Mouse (Mus musculus): ENCODE results near the gene Slc22a29.
"Not testable (repeated sequence)": the region's sequence is repeated elsewhere in the genome, so short reads cannot be mapped to it uniquely, and the experiment has no call there.

Slc22a29 gene

DNA sequence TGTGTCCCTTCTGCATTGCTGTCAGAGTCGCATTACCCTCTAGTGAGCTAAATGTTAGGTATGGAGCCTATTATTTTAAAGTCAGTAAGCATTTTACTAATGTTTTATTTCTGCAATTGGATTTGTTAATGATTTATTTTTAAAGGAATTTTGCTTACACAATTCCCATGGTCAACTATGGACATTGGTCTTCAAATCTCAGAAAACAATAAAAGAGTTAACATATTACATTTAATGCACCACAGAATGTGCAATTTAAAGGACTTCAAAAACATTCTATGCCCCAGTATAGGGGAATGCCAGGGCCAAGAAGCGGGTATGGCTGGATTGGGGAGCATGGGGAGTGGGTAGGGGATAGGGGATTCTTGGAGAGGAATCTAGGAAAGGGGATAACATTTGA lies at the start of gene Slc22a29:
Gene Slc22a29, minus strand, starts transcription at position 101 of the 400 bp plus-strand sequence.
- DNase-seq (ENCODE audit: low read depth, low spot score), result no peak

DNA sequence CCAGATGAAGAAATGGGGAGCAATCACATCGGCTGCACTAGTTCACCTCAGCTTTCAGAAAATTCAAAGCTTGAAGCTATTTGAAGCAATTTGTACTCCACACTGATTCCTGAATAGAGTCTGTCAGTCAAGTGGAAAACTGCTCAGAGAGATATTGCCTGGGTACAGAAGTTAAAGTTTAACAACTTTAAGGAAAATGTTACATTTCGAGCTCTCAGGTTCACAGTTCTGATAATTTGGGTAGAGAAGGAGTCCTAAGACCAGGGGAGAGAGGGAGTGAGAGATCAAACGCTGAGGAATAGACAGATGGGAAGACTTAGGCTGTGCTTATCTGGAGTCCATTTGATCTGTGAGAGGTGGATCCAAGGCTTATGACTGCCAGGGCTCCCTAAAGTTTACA lies 46.6 kb upstream of the Slc22a29 start:
- DNase-seq (ENCODE audit: low read depth, low spot score), result no peak

DNA sequence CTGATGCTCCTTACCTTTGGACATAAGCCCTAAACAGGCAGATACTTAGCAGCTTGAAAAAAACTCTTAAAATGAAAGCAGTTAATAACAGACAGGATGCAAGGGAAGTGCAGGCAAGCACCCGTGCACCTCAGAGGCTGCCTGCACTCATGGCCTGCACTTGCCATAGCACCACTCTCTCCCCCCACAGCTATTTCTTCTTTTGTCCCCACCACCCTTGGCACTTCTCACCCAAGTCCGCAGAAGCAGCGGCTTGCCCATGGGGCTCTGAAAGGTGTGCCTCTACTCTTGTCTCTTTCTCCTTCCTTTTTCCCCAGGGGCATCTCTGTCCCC lies 34.0 kb upstream of the Slc22a29 start:
- no peak for DNase-seq (ENCODE audit: low read depth, low spot score)

DNA sequence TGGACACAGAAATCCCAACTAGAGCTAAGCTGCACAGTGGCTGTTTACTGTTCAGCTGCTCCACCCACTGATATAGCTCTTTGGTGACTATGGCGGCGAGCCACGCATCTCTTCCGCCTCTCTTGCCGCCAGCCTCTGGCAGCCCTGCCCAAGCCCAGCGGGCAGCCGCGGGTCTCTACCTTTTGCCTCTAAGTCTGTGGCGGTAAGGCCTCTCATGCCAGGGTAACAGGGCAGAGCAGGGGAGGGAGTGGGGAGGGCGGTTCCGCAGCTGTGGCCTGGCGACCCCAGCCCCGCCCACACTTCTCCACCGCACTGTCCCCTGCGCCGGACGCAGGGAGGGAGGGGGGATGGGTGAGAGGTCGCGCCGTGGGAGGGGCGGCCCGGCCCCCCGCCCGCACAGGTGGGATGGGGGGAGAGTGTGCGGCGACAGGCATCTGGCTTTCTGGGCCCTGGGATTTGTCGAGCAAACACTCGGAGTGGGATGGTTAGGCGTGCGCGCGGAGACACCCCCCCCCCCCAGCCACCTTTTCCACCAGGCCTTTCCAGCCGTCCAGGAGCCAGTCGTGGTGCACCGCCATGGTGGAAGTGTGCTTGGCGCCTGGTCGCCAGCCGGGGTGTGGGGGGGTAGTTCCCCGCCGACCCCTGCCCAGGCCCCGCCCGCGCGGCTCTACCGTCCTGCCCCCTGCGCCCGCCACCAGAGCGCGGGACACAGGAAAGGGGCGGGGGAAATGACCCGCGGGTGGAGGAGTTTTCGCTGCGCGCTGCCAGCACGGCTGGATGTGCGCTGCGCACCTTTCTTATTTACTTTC lies 33.4 kb upstream of the Slc22a29 start:
- peak; percentile 53 for DNase-seq (ENCODE audit: low read depth, low spot score)

DNA sequence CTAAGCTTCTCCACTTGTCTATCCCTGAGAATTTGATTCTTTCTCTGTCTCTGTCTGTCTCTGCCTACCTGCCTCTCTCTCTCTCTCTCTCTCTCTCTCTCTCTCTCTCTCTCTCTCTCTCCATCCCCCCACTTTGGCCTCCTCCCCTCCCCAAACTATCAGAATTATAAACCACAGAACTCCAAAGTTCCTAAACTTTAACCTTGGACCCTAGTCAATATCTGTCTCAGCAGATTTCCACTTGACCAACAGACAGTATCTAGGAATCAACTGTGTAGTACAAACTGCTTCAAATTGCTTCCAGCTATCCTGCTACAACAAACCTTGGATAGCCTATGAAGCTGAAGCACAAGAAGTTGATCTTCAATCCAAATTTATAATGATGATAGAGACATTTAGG lies 10.2 kb upstream of the Slc22a29 start:
- DNase-seq (ENCODE audit: low read depth, low spot score), result no peak

DNA sequence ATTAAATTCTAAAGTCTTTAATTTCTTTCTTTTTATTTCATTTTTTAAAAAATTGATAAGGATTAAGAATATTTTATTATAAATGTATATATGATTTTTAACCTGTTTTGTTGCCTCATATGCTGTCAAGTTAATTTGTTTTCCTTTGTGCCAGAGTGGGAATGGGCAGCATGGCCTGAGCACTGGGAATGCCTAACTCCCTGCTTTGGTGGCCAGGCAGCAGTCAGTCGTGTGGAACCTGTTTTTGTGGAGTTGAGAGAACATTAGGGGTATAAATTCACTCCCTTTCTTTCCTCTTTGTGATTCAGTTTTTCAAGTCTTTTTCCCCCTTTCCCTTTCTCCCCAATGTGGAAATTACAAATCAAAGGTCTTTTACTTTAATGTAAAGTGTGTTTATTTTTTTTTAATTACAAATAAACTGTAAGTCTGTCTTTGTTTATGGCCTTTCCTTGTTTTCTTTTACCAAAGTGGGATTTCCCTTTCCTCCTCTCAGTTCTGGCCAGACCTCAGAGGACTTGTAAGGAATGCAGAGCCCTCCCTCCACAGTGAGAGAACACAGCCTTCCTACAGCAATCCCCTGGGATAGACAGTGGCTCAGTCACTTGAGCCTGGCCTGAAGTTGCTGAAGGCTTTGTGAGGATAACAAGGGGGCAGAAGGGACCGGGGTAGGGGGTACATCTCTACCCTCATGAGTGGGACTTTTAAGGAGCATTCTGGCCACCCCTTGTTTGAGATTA lies 69.7 kb downstream of the Slc22a29 start:
- DNase-seq (ENCODE audit: low read depth, low spot score), result no peak

DNA sequence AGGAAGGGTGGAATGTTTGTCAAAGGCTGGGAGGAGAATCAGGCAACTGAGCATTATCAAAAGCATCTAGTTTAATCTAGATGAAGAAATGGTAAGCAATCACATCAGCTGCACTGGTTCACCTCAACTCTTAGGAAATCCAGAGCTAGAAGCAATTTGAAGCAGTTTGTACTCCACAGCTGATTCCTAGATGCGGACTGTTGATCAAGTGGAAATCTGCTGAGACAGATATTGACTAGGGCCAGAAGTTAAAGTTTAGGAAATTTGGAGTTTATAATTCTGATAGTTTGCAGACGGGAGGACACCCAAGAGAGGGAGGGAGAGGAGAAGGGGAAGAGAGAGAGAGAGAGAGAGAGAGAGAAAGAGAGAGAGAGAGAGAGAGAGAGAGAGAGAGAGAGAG lies 76.0 kb downstream of the Slc22a29 start:
- DNase-seq (ENCODE audit: low read depth, low spot score), result not testable (repeated sequence)

DNA sequence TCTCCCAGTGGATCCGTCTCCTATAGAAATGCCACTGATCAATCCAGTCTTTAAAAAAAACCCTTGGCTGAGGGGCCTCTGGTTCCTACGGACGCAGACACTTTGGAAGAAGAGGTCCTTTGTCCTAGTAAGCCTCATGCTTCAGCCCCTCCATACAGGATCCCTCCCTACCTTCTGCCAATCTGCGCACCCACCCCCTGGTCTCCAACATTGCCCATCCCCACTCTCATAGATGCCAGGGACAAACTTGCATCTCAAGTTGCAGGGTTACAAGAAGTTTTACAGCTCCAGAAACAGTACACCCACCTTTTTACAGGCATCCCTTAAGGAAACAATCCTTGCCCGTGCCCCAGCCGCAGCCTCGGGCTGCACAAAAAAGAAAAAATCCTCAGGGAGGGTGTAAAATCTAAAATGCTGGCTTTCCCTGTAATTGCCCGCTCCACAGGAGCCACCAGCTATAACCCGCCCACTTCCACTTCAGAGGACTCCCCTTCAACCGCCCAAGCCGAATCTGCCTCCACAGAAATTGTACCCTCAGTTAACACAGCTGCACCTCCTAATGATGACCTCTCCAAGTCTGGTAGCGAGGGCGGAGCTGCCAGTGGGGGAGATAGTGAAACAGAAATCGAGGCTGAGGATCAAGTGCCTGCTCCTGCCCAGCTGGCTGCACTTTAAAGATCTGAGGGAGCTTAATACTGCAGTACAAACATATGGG lies 84.4 kb downstream of the Slc22a29 start:
- not testable (repeated sequence) for DNase-seq (ENCODE audit: low read depth, low spot score)

DNA sequence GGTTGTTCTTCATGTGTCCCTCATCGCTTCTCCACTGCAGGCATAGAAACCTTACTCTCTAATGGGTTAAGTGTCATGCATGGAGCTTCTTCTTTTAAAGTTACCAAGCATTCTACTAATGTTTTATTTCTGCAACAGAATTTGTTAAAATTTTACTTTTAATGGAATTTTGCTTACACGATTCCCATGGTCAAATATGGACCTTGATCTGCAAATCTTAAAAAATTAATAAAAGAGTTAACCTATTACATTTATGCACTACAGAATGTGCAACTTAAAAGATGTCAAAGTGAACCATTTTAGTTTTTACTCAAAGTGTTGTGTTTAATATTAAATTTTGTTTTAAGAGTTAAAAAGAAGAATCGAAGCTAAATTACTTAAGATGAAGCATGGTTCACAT lies 86.8 kb downstream of the Slc22a29 start, which contains the start of gene Slc22a28:
Gene Slc22a28, minus strand, starts transcription at position 102 of the 400 bp plus-strand sequence.
- not testable (repeated sequence) for DNase-seq (ENCODE audit: low read depth, low spot score)
